Mouse (Mus musculus): ENCODE results near the gene Tmem119. TPM values are rescaled to one million over a fixed set of nuclear protein-coding genes. Genes with fewer than 3 reads are reported as not detected.

Gene Tmem119
- polyA plus RNA-seq, 1 experiment from 2014 or later: 141 TPM

DNA sequence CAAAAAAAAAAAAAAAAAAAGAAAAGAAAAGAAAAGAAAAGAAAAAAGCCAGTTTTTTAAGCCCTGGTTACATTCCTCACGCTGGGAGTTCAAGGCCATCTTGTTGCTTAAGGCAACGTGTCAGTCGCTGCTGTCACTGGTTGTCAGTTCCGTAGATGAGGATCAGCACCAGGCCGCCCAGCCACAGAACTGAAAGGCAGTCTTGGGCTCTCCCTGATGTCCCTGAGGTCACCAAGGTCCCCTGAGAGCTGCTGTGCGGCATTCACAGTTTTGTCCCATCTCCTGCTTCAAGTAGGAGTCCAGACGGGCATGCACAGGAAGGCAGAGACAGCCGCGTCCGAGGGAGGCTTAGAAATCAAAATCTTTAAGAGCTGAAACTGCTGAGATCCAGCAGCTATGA is 24.7 kb downstream of the Tmem119 start:
- H3K4me3 ChIP-seq: no peak overlapping the region
- no peaks in the 10 kb centered on the region for H3K27me3 ChIP-seq
- H3K9me3 ChIP-seq: no peaks in the 10 kb centered on the region
- WGBS: 87% methylated on average over 10 of the region's 10 CpGs
- peaks cover 42% of the 10 kb centered on the region for H3K36me3 ChIP-seq
- H3K4me1 ChIP-seq: peaks cover 32% of the 10 kb centered on the region
- no peak overlapping the region for H3K9ac ChIP-seq
- ATAC-seq (ENCODE audit: insufficient number of reproducible peaks, insufficient read depth, low FRiP score, low TSS enrichment, low read depth): no peak
- H3K27ac ChIP-seq: no peak overlapping the region
- no peak overlapping the region for H3K4me2 ChIP-seq

DNA sequence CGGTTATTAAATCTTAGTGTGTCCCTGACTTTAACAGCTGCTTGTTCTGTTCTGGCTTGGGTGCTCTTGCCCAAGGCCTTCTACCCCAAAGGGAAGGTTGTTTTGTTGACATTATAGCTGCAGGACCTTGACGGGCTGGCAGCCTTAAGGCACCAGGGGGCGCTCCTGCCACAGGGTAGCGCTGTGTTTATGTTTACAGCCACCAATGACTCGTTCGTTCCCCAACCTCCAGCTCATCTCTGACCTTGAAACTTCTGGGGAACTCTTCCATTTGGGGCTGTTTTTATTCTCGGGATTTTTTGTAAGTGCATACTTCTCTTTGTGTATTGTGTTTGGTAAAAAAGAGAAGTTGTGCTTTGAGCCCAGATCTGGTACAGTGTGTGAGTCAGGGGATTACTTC is 26.7 kb downstream of the Tmem119 start:
- Histone ChIP-seq H3K36me3 (peaks cover 46% of the 10 kb centered on the region), H3K4me1 (peaks cover 36% of the 10 kb centered on the region), H3K4me2 (peak overlapping the region; percentile 83), H3K27ac (no peak overlapping the region), H3K4me3 (peak overlapping the region; percentile 93), H3K9me3 (no peaks in the 10 kb centered on the region), H3K27me3 (no peaks in the 10 kb centered on the region), H3K9ac (peak overlapping the region; percentile 80)
- ATAC-seq (ENCODE audit: insufficient number of reproducible peaks, insufficient read depth, low FRiP score, low TSS enrichment, low read depth): no peak
- 1% methylated on average over 7 of the region's 7 CpGs for WGBS

DNA sequence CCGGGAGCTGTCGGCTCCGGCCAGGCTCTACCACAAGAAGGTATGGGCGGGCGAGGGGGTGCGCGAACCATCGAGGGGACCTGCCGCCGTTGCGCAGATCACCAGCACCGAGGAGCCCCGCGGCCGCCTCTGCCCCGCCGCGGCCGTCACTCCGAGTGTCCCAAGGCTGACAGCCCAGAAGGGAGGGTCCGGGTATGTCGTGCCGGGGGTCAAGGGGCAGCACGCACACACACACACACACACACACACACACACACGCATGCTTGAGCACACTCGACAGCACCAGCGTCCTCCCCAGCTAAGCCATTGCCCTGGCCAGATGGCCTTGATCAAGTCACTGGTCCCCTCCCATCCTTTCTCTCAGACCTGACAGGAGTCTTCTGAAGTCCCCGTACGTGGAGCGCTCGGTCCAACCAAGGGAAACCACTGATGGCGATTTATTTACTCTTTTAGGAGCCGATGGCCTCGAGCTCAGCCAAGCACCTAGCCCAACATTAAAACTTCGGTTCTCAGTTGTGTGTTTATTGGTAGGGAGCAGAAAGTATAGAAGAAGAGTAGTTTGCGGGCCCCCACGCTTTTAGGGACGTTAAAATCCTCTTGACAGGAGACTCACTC is 27.3 kb downstream of the Tmem119 start:
- H3K4me3 ChIP-seq: peak overlapping the region; percentile 93
- H3K27me3 ChIP-seq: no peaks in the 10 kb centered on the region
- peak; percentile 8; the same call in 1 of the 2 replicates for ATAC-seq (ENCODE audit: insufficient number of reproducible peaks, insufficient read depth, low FRiP score, low TSS enrichment, low read depth)
- H3K9ac ChIP-seq: peak overlapping the region; percentile 80
- peaks cover 48% of the 10 kb centered on the region for H3K36me3 ChIP-seq
- H3K9me3 ChIP-seq: no peaks in the 10 kb centered on the region
- peaks cover 31% of the 10 kb centered on the region for H3K4me1 ChIP-seq
- WGBS: under 1% methylated on average over 34 of the region's 38 CpGs
- peak overlapping the region; percentile 98 for H3K27ac ChIP-seq
- peak overlapping the region; percentile 83 for H3K4me2 ChIP-seq

DNA sequence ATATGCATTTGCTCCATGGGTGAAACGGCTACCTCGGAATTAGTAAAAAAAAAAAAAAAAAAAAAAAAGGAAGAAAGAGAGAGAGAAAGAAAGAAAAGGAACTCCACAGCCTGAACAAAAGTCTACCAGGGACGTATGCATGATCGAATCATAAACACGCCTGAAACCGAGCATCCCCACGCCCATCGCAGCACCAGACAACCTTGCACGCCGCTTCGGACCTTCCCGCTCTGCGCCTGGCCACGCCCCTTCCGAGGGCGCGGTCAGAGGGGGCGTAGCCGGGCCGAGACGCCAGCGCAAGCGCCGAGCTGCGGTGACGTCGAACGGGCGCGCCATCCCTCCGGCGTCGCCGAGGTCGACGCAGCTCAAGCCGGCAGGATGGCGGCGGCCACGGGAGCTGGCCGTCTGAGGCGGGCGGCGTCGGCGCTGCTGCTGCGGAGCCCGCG is 27.8 kb downstream of the Tmem119 start, which contains the start of the genes Sart3 and Iscu:
TSS of gene Sart3 (minus strand) at position 61 of the 446 bp plus-strand sequence.
TSS of gene Iscu (plus strand) at position 299 of the 446 bp plus-strand sequence.
- Histone ChIP-seq H3K27me3 (no peaks in the 10 kb centered on the region), H3K4me1 (peaks cover 31% of the 10 kb centered on the region), H3K4me2 (peak within 1 kb of the TSS; percentile 83), H3K9ac (peak within 1 kb of the TSS; percentile 96), H3K9me3 (no peaks in the 10 kb centered on the region), H3K27ac (peak within 1 kb of the TSS; percentile 98), H3K36me3 (peaks cover 49% of the 10 kb centered on the region), H3K4me3 (peak within 1 kb of the TSS; percentile 93)
- ATAC-seq (ENCODE audit: insufficient number of reproducible peaks, insufficient read depth, low FRiP score, low TSS enrichment, low read depth): peak; percentile 86
- WGBS: under 1% methylated on average over 45 of the region's 49 CpGs

DNA sequence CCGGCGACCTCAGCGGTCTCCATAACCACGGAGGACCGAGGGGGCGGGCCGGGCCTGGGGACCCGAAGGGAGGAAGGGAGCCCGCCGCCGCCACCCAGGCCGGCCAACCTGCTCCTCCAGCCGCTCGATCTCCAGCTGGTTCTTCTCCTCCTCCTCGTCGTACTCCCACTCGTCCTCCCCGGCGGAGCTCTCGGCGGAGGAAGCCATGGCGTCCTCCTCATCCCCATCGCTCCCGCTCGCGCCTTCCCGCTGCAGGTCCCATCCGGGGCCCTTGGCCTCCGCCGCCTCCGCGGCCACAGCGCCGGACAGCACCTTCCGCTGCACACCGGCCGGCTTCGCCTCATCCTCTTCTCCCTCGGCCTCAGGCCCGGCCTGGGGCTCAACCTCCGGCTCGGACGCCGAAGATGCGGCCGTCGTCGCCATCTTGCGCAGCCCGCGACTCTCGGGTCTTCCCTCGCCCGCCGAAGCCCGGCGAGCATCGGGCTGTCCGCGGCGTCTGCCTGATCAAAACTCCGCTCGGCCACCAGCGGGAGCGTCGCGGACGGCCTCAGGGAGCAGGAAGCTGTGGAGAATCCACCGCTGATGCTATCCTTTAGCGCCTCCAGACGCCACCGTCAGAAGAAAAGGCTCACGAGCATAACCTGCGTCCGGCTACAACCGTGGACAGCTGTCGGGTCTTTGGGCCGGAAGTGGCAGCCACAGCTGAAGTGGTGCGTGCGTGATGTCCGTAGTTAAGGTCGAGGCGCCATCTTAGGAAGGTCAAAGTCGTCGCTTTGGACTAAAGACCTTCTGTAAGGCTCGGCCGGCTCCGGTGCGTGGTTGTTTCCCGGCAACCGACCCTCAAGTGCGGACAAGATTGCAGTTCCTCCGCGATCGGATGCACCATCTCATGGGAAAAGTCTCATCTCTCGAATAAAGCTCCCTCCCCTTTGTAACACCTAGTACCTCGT is 28.8 kb downstream of the Tmem119 start:
- ATAC-seq (ENCODE audit: insufficient number of reproducible peaks, insufficient read depth, low FRiP score, low TSS enrichment, low read depth): peak; percentile 54
- Histone ChIP-seq H3K4me2 (peak overlapping the region; percentile 83), H3K27me3 (no peaks in the 10 kb centered on the region), H3K4me3 (peak overlapping the region; percentile 93), H3K27ac (peak overlapping the region; percentile 98), H3K36me3 (peaks cover 49% of the 10 kb centered on the region), H3K9ac (peak overlapping the region; percentile 96), H3K4me1 (peaks cover 31% of the 10 kb centered on the region), H3K9me3 (no peaks in the 10 kb centered on the region)
- WGBS: under 1% methylated on average over 97 of the region's 97 CpGs

DNA sequence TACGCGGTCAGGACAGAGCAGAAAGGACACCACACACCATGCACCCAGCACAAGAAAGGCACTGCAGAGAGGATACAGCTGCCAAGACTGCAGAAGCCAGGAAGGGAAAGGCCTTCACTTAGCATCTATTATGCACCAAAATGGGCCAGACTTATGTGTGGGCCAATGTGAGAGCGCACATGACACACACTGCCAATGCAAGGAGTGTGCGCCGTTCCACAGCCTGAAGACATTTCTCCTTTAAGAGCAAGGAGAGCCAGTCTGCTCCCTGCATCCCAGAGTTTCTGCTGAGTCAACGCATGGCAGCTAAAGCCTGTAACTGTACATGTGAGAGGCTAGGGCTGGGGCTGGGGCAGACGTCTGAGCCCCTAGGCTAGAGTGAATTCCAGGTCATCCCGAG is 31.5 kb downstream of the Tmem119 start:
- no peak for ATAC-seq (ENCODE audit: insufficient number of reproducible peaks, insufficient read depth, low FRiP score, low TSS enrichment, low read depth)
- H3K9me3 ChIP-seq: no peaks in the 10 kb centered on the region
- H3K4me2 ChIP-seq: no peak overlapping the region
- 87% methylated on average over 8 of the region's 8 CpGs for WGBS
- H3K4me3 ChIP-seq: no peak overlapping the region
- H3K36me3 ChIP-seq: peaks cover 40% of the 10 kb centered on the region
- peaks cover 29% of the 10 kb centered on the region for H3K4me1 ChIP-seq
- H3K9ac ChIP-seq: no peak overlapping the region
- no peaks in the 10 kb centered on the region for H3K27me3 ChIP-seq
- H3K27ac ChIP-seq: no peak overlapping the region

DNA sequence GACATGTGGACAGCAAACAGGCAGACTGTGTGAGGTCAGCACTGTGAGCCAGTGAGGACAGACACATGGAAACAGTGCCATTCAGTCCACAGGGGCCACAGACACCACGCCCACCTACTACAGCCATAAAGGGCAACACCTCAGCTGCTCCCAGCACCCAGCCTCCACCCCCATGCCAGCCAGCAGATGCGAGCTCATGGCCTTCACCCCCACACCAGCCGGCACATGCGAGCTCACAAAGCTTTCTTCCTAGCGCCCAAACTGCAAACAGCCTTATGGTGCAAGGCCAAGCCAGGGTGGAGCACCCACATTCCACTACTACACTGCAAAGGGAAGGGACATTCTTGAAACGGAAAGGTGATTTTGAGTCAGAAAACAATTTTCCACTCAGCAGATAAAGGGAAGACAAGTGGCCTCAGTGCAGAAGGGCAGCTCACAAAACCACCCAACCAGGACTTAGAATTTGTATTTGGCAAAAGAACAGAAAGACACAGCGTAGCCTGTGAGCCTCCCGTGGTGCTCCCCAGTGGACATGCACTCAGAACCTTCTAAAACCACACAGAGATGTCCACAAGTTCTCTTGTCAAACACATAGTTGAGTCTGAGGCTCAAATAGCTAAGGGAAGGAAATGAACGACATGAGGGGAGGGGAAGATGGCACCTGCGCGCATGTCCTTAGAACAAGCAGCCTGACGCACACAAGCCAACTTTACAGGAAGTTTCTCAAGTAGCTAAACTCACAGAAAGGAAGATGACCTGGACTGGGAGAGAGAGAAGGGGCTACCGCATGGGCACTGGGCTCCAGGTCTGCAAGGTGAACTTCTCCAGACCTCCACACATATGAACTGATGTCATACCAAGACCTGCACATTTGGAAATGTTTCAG is 34.4 kb downstream of the Tmem119 start:
- H3K4me1 ChIP-seq: peaks cover 21% of the 10 kb centered on the region
- peaks cover 69% of the 10 kb centered on the region for H3K36me3 ChIP-seq
- 91% methylated on average over 13 of the region's 13 CpGs for WGBS
- no peak overlapping the region for H3K4me2 ChIP-seq
- H3K9ac ChIP-seq: no peak overlapping the region
- no peaks in the 10 kb centered on the region for H3K9me3 ChIP-seq
- no peak overlapping the region for H3K4me3 ChIP-seq
- H3K27ac ChIP-seq: no peak overlapping the region
- no peak for ATAC-seq (ENCODE audit: insufficient number of reproducible peaks, insufficient read depth, low FRiP score, low TSS enrichment, low read depth)
- no peaks in the 10 kb centered on the region for H3K27me3 ChIP-seq

DNA sequence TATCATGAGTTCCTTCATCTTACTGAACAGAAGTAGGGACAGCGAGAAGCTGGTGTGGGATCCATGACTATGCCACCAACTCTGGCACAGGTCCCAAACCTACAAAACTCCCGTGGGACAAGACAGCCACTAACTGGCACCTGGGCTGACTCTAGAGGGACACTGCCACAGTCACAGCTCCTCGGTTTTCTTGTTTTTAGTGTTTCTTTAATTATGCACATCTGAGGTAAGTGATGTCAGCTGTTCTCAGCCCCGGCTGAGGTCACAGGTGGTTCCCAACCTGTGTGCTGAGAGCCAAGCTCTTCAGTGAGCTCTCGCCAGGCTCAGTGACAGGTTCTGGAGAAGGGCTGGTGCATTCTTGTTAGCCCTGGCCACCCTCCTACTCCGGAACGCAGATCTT is 35.9 kb downstream of the Tmem119 start:
- Histone ChIP-seq H3K36me3 (peaks cover 82% of the 10 kb centered on the region), H3K4me3 (no peak overlapping the region), H3K4me1 (peaks cover 9% of the 10 kb centered on the region), H3K9me3 (no peaks in the 10 kb centered on the region), H3K9ac (no peak overlapping the region), H3K27me3 (no peaks in the 10 kb centered on the region), H3K4me2 (no peak overlapping the region), H3K27ac (no peak overlapping the region)
- no peak for ATAC-seq (ENCODE audit: insufficient number of reproducible peaks, insufficient read depth, low FRiP score, low TSS enrichment, low read depth)
- 84% methylated on average over 7 of the region's 7 CpGs for WGBS

DNA sequence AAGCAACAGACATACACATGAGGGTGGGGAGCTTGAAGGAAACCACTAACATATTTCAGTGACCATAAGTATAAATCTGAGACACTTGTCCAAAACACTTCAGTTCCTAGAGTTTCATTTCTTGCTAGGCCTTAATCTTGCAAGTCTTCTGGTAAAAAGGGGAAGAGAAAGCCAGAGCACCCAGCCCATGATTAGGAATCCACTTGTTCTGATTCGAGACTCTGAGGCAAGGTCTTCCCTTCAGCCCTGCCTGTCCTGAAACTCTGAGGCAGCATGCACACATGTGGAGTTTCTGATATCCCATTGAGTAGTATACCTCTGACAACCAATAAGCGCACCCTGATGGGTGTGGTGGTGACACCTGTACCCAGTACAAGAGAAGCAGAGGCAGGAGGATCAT is 38.7 kb downstream of the Tmem119 start:
- H3K27ac ChIP-seq: no peak overlapping the region
- H3K4me1 ChIP-seq: 0 out of 2 replicates have a peak, but pooled peaks cover 3% of the 10 kb centered on the region
- H3K9ac ChIP-seq: no peak overlapping the region
- ATAC-seq (ENCODE audit: insufficient number of reproducible peaks, insufficient read depth, low FRiP score, low TSS enrichment, low read depth): no peak
- H3K27me3 ChIP-seq: no peaks in the 10 kb centered on the region
- peaks cover 85% of the 10 kb centered on the region for H3K36me3 ChIP-seq
- no peaks in the 10 kb centered on the region for H3K9me3 ChIP-seq
- WGBS: 96% methylated on average over 2 of the region's 2 CpGs
- H3K4me3 ChIP-seq: no peak overlapping the region
- no peak overlapping the region for H3K4me2 ChIP-seq

DNA sequence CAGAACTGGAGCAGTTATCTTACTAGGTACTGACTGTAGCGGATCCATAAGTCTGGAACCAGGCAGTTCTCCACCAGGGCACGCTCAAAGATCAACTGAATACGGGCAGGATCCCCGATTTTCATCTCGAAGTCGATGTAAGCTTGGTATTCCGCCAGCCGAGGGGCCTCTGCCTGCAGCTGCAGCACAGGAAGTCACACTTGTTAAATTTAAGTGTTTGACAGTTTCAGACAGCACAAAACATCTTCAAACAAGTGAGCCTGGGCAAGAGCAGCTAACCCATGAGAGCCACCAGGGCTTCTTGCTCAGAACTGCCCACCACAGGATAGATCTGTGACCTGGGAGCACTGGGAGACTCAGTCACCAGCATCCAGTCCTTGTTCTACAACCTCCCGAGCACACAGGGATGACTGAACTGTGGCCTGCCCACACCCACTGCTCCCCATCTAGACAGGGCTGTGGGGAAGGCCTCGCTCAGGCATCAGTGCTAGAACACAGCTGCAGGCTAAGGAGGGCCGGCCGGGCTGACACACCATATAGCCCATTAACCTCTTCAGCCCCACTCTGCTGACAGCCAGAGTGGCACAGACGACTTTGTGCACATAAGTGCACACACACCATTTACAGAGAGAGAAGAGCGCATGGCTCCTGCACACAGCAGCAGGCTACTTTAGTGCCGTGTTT is 44.8 kb downstream of the Tmem119 start:
- H3K4me3 ChIP-seq: no peak overlapping the region
- H3K9me3 ChIP-seq: no peaks in the 10 kb centered on the region
- H3K27me3 ChIP-seq: no peaks in the 10 kb centered on the region
- no peaks in the 10 kb centered on the region for H3K4me1 ChIP-seq
- H3K27ac ChIP-seq: no peak overlapping the region
- no peak overlapping the region for H3K4me2 ChIP-seq
- no peak for ATAC-seq (ENCODE audit: insufficient number of reproducible peaks, insufficient read depth, low FRiP score, low TSS enrichment, low read depth)
- H3K9ac ChIP-seq: 0 out of 2 replicates have a peak overlapping the region, but pooled peaks have one; percentile 36
- WGBS: 88% methylated on average over 15 of the region's 15 CpGs
- peaks cover 98% of the 10 kb centered on the region for H3K36me3 ChIP-seq

Data from embryonic facial prominence, embryonic 13.5 days (tissue).